Mouse (Mus musculus) stomach, embryonic 16.5 days (tissue): ENCODE measurements around the gene Mtss1l. TPM values are rescaled to one million over a fixed set of nuclear protein-coding genes. Genes with fewer than 3 reads are reported as not detected.
A peak's percentile ranks its signal among the peaks of the same experiment; 100 is the strongest.

Experiments
- ATAC-seq: fragments of 200-750 bp; cut with Nextera tagmentation; 2 replicates; pipeline ENCODE4 v1.8.0; 2017; ENCODE audit warnings: moderate number of reproducible peaks, moderate TSS enrichment; ENCODE audit not compliant: insufficient read depth, low FRiP score
- H3K27ac ChIP-seq: fragments of 300-500 bp; sonication (generic); 2 replicates; pipeline ENCODE4 v1.5.1; 2014; ENCODE audit warnings: low read length
- H3K27me3 ChIP-seq: fragments of 300-500 bp; sonication (generic); 2 replicates; pipeline ENCODE4 v1.6.1; 2014; ENCODE audit warnings: low read length, control low read depth, mixed read lengths; ENCODE audit not compliant: control insufficient read depth, insufficient read depth
- H3K36me3 ChIP-seq: fragments of 300-500 bp; sonication (generic); 2 replicates; pipeline ENCODE4 v1.6.1; 2014; ENCODE audit warnings: low read length; ENCODE audit not compliant: control insufficient read depth, insufficient read depth
- H3K4me1 ChIP-seq: fragments of 300-500 bp; sonication (generic); 2 replicates; pipeline ENCODE4 v1.6.1; 2014; ENCODE audit warnings: low read length, control low read depth, mixed read lengths; ENCODE audit not compliant: control insufficient read depth, insufficient read depth
- H3K4me2 ChIP-seq: fragments of 300-500 bp; sonication (generic); 2 replicates; pipeline ENCODE4 v1.6.1; 2014; ENCODE audit warnings: low read depth, low read length, mixed read lengths
- H3K4me3 ChIP-seq: fragments of 300-500 bp; sonication (generic); replicated peaks from 2 replicates; pipeline ENCODE4 v1.5.1; 2014; ENCODE audit warnings: mild to moderate bottlenecking, low read length
- H3K9ac ChIP-seq: fragments of 300-500 bp; sonication (generic); 2 replicates; pipeline ENCODE4 v1.6.1; 2014; ENCODE audit warnings: low read length
- H3K9me3 ChIP-seq: fragments of 300-500 bp; sonication (generic); replicated peaks from 2 replicates; pipeline ENCODE4 v1.6.1; 2016; ENCODE audit warnings: low read length, control low read depth; ENCODE audit not compliant: control insufficient read depth
- WGBS: fragments of 180-500 bp; shearing (Covaris S2); extraction: QIAGEN DNeasy Blood & Tissue Kit; methylation state at CpG from one replicate; pipeline ENCODE4 v1.1.7; 2014; 5-methylcytosine and 5-hydroxymethylcytosine counted together
- polyA plus RNA-seq: library from polyadenylated mRNA; unstranded; fragments of >200 nt; fragmentation: Nextera tagmentation; extraction: Ambion mirVana; gene quantifications from 2 replicates; pipeline ENCODE4 v1.2.1, GENCODE M21; 2015

The Mtss1l gene
- polyA plus RNA-seq, 1 experiment from 2014 or later = 8.2 TPM

GRCm38 (mm10) chr8:110703460-110704061 is 17.7 kb upstream of the Mtss1l start:
- Histone ChIP-seq H3K9me3 (no peaks in the 10 kb centered on the region), H3K4me1 (peaks cover 27% of the 10 kb centered on the region), H3K4me3 (no peak overlapping the region), H3K27me3 (no peaks in the 10 kb centered on the region), H3K27ac (peak overlapping the region; percentile 86), H3K9ac (peak overlapping the region; percentile 56), H3K4me2 (no peak overlapping the region), H3K36me3 (no peaks in the 10 kb centered on the region)
- no peak for ATAC-seq
- 64% methylated on average over 9 of the region's 9 CpGs for WGBS

DNA sequence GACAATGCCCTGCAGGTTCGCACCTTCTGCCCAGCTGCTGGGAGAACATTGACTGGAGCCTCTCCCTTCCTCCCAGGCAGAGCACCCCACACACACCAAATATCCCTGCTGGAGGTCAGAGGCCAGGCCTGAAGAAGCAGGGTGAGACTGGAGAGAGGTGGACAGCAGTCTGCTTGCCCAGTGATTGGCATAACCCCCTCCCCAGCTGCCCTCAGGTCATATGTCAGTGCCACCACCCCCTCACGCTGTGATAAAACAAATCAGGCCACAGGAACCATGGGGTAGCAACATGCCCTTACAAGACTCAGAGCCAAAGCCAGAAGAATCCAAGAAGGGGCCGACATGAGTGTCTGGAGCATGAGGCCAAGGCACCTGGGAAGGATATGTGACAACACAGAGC is 17.2 kb upstream of the Mtss1l start:
- no peaks in the 10 kb centered on the region for H3K9me3 ChIP-seq
- H3K4me3 ChIP-seq = no peak overlapping the region
- H3K9ac ChIP-seq = no peak overlapping the region
- no peaks in the 10 kb centered on the region for H3K27me3 ChIP-seq
- peaks cover 27% of the 10 kb centered on the region for H3K4me1 ChIP-seq
- H3K27ac ChIP-seq = peak overlapping the region; percentile 86
- ATAC-seq = no peak
- no peaks in the 10 kb centered on the region for H3K36me3 ChIP-seq
- H3K4me2 ChIP-seq = no peak overlapping the region
- 75% methylated on average over 3 of the region's 3 CpGs for WGBS

GRCm38 (mm10) chr8:110705391-110706287 is 15.6 kb upstream of the Mtss1l start:
- H3K27ac ChIP-seq = peak overlapping the region; percentile 34; the same call in 1 of the 2 replicates
- ATAC-seq = no peak
- no peaks in the 10 kb centered on the region for H3K27me3 ChIP-seq
- no peak overlapping the region for H3K4me2 ChIP-seq
- H3K36me3 ChIP-seq = 0 out of 2 replicates have a peak, but pooled peaks cover 3% of the 10 kb centered on the region
- H3K4me3 ChIP-seq = no peak overlapping the region
- H3K9me3 ChIP-seq = no peaks in the 10 kb centered on the region
- H3K9ac ChIP-seq = 0 out of 2 replicates have a peak overlapping the region, but pooled peaks have one; percentile 10
- H3K4me1 ChIP-seq = peaks cover 34% of the 10 kb centered on the region
- WGBS = 64% methylated on average over 14 of the region's 14 CpGs

- Histone ChIP-seq H3K4me1 (peaks cover 37% of the 10 kb centered on the region), H3K36me3 (0 out of 2 replicates have a peak, but pooled peaks cover 3% of the 10 kb centered on the region), H3K9me3 (no peaks in the 10 kb centered on the region), H3K4me2 (no peak overlapping the region), H3K4me3 (no peak overlapping the region), H3K27ac (no peak overlapping the region), H3K9ac (no peak overlapping the region), H3K27me3 (no peaks in the 10 kb centered on the region)
- 89% methylated on average over 3 of the region's 3 CpGs for WGBS
- no peak for ATAC-seq
Observed at GRCm38 (mm10) chr8:110706288-110706870, 14.9 kb upstream of the Mtss1l start.

GRCm38 (mm10) chr8:110708429-110708828 is 12.8 kb upstream of the Mtss1l start:
- Histone ChIP-seq H3K9me3 (no peaks in the 10 kb centered on the region), H3K4me2 (no peak overlapping the region), H3K4me1 (peaks cover 25% of the 10 kb centered on the region), H3K27me3 (no peaks in the 10 kb centered on the region), H3K36me3 (0 out of 2 replicates have a peak, but pooled peaks cover 3% of the 10 kb centered on the region), H3K4me3 (no peak overlapping the region), H3K27ac (no peak overlapping the region), H3K9ac (no peak overlapping the region)
- WGBS = 83% methylated on average over 11 of the region's 11 CpGs
- ATAC-seq = no peak

- no peak for ATAC-seq
- no peak overlapping the region for H3K4me2 ChIP-seq
- no peak overlapping the region for H3K9ac ChIP-seq
- WGBS = 59% methylated on average over 3 of the region's 3 CpGs
- H3K27ac ChIP-seq = peak overlapping the region; percentile 68
- no peaks in the 10 kb centered on the region for H3K27me3 ChIP-seq
- H3K9me3 ChIP-seq = no peaks in the 10 kb centered on the region
- H3K4me3 ChIP-seq = no peak overlapping the region
- H3K4me1 ChIP-seq = peaks cover 17% of the 10 kb centered on the region
- H3K36me3 ChIP-seq = 0 out of 2 replicates have a peak, but pooled peaks cover 3% of the 10 kb centered on the region
Observed at GRCm38 (mm10) chr8:110710593-110710992, 10.7 kb upstream of the Mtss1l start.

DNA sequence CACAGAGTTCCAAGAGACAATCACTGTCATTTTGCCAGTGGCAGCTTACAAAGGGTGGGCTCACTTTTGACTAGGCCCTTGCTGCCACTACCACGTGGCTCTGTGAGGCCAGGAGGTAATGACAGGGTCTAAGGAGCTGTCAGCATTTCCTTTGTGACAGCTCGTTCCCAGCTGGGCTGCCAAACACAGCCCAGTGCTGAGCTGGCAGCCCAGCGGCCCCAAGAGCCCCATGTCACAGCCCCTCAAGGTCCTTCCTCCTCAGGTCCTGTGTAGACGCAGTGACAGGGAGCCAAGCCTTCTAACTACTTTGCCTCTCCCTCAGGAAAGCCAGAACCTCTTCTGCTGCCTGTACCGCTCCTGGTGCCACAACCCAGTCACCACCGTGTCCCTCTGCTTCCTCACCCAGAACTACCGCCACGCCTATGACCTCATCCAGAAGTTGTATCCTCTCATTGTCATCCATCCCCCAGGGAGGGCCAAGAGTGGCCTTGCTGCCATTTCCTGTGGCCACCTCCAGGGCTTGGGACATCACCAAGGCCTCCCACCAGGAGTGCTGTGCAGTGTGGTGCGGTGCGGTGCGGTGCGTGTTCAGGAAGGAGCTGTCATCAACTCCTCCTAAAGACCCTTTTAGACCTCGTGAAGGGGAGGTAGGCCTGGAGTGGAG is 9.9 kb upstream of the Mtss1l start:
- H3K4me1 ChIP-seq = peaks cover 25% of the 10 kb centered on the region
- H3K9ac ChIP-seq = no peak overlapping the region
- ATAC-seq = no peak
- H3K27me3 ChIP-seq = no peaks in the 10 kb centered on the region
- H3K9me3 ChIP-seq = no peaks in the 10 kb centered on the region
- 77% methylated on average over 13 of the region's 13 CpGs for WGBS
- peak overlapping the region; percentile 68 for H3K27ac ChIP-seq
- no peak overlapping the region for H3K4me2 ChIP-seq
- H3K36me3 ChIP-seq = 0 out of 2 replicates have a peak, but pooled peaks cover 3% of the 10 kb centered on the region
- H3K4me3 ChIP-seq = no peak overlapping the region

GRCm38 (mm10) chr8:110713073-110713472 is 8.2 kb upstream of the Mtss1l start:
- H3K4me1 ChIP-seq = peaks cover 40% of the 10 kb centered on the region
- H3K36me3 ChIP-seq = 0 out of 2 replicates have a peak, but pooled peaks cover 3% of the 10 kb centered on the region
- H3K27me3 ChIP-seq = no peaks in the 10 kb centered on the region
- 0 out of 2 replicates have a peak overlapping the region, but pooled peaks have one; percentile 0 for H3K27ac ChIP-seq
- H3K4me2 ChIP-seq = no peak overlapping the region
- no peaks in the 10 kb centered on the region for H3K9me3 ChIP-seq
- WGBS = 83% methylated on average over 7 of the region's 7 CpGs
- no peak for ATAC-seq
- H3K9ac ChIP-seq = no peak overlapping the region
- H3K4me3 ChIP-seq = no peak overlapping the region
